Mouse (Mus musculus) frontal cortex, postnatal 10 days (tissue): ENCODE measurements around the gene Mbip.

Source experiments
- DNase-seq, 2 experiments: peaks; one replicate each; pipeline ENCODE4 v3.0.0; 2022; ENCODE audit warnings: low spot score in 2 of 2, mixed read lengths in 1 of 2

The Mbip gene

DNA sequence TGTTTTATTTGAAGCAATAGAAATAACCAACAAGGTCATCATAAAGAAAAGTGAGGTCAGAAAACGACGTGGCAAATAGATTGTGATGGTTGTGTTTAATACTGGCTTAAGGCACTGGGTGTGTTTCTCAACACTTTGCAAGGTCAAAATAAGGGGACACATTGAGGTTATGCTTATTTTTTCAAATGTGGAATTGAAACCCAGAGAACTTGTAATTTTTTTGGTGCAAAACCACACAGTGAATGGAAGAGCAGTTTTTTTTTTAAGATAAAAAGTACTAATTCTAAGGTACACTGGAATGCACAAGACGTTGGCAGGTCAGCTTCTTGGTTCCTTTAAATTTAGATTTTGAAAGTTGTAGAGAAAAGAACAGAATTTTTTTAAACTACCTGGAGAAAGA lies 50.5 kb downstream of the Mbip start:
- no peak for DNase-seq

DNA sequence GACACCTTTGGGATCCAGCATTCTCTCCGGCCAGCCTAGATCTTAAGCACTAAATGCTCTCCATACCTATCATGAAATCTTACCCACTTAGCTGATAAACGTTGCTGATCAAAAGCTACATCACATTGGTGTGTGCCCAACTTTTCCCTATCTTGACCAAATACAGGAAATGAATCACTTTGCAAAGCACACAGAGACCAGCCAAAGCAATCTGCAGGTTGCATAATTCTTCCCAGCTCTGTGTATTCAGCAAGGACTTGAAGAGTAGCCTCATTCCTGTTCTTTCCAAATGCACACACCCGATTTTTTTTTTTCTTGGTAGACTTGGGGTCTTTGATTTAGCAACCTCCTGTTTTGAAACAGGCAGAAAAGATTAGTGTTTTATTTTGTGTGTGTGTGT lies 57.1 kb downstream of the Mbip start:
- DNase-seq: no peak

DNA sequence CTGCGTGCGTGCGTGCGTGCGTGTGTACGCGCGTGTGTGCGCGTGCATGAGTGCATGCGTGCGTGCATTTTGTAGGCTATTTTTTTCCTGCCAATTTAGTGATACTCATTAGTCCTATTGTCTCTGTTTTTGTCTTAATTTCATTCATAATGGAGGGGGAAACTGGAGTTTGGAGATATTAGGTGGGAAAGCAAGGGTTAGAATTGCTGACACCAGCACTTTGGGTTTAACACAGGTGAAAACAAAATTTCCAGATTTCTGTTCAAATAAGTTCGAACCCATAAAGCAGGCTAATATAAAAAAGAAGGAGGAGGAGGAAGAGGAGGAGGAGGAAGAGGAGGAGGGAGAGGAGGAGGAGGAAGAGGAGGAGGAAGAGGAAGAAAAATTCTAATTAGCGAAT lies 58.9 kb downstream of the Mbip start:
- DNase-seq: no peak

DNA sequence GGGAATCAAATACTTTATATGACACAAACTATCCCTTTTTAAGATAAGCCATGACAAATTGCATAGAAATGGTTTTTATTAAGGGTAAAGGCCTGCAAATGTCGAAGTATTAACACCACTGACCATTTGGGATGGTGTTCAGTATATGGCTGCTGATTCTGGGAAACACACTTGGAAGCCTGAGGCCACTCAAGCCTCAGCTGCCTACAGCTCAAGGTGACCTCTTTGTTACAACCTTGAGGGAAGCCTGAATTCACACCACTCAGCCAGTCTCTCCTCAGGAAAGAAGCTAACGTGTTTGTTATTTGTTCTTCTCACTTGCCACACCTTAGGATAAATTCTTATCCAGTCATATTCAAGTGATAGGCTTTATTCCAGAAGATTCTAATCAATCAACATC lies 61.5 kb downstream of the Mbip start:
- DNase-seq: no peak

DNA sequence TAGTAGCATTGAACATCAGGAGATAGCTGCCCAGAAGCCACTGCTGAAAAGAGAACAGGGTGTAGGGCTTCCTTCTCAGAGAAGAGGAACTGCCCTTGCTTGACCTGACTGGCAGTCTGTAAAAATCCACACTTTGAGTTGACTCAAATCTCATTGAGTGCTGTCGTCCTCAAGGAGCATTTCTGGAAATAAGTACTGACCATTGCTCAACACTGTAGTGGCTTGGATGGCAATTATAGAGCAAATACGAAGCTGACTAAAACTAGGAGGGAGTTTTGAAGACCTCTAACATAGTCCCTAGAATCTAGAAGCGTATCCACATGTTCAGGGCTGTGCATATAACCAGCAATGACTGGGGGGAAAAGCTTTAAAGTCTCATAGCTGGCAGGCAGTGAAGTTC lies 64.0 kb downstream of the Mbip start:
- no peak for DNase-seq
